Mouse (Mus musculus) spleen, adult 2 months (tissue): ENCODE measurements around the gene Atp6v0c. TPM values are rescaled to one million over a fixed set of nuclear protein-coding genes. Genes with fewer than 3 reads are reported as not detected.

ENCODE experiments used
- DNase-seq, 2 experiments: peaks; one replicate each; pipeline versions ENCODE4 v3.0.0 to v3.0.0-alpha.2; 2012 to 2021; ENCODE audit warnings: low spot score in 2 of 2, low read depth in 1 of 2
- H3K27ac ChIP-seq: fragments of 200-500 bp; 2 replicates; pipeline ENCODE4 v1.5.1; 2012; ENCODE audit warnings: low read length, inconsistent platforms; ENCODE audit not compliant: insufficient read depth
- H3K27me3 ChIP-seq: fragments of 200-500 bp; 2 replicates; pipeline ENCODE4 v1.6.1; 2012; ENCODE audit warnings: mild to moderate bottlenecking, moderate library complexity, low read length, inconsistent platforms; ENCODE audit not compliant: control insufficient read depth, insufficient read depth
- H3K36me3 ChIP-seq: fragments of 200-500 bp; 2 replicates; pipeline ENCODE4 v1.6.1; 2012; ENCODE audit warnings: mild to moderate bottlenecking, low read length, inconsistent platforms; ENCODE audit not compliant: control insufficient read depth, insufficient read depth
- H3K4me1 ChIP-seq: fragments of 200-500 bp; 2 replicates; pipeline ENCODE4 v1.6.1; 2011; ENCODE audit warnings: inconsistent platforms; ENCODE audit not compliant: control insufficient read depth, insufficient read depth, insufficient read length
- H3K4me3 ChIP-seq: fragments of 200-500 bp; 2 replicates; pipeline ENCODE4 v1.5.1; 2011; ENCODE audit warnings: mild to moderate bottlenecking, inconsistent platforms; ENCODE audit not compliant: insufficient read depth, insufficient read length; ENCODE audit errors: extremely low read depth
- CTCF ChIP-seq: fragments of 200-500 bp; IDR thresholded peaks from 2 replicates; pipeline ENCODE4 v1.5.1; 2011; ENCODE audit warnings: mild to moderate bottlenecking, inconsistent platforms; ENCODE audit not compliant: insufficient read depth, insufficient read length, insufficient replicate concordance; ENCODE audit errors: extremely low read depth
- POLR2A ChIP-seq: fragments of 200-500 bp; IDR thresholded peaks from 2 replicates; pipeline ENCODE4 v1.6.1; 2011; ENCODE audit warnings: low read depth, low read length, inconsistent platforms
- WGBS: fragments of 180-500 bp; shearing (Covaris S2); methylation state at CpG from one replicate; pipeline ENCODE4 v1.1.7; 2018; 5-methylcytosine and 5-hydroxymethylcytosine counted together
- polyA plus RNA-seq: library from polyadenylated mRNA; depleted of rRNA; stranded (reverse); fragments of >200 nt; gene quantifications from 2 replicates; pipeline ENCODE4 v1.2.3, GENCODE M21; 2012; rRNA removed

Atp6v0c gene
- polyA plus RNA-seq, 1 experiment, result 481 TPM

GRCm38 (mm10) chr17:24126801-24127200 lies 42.7 kb downstream of the Atp6v0c start:
- peak overlapping the region; percentile 22; the same call in 1 of the 2 replicates for H3K27ac ChIP-seq
- TF ChIP-seq CTCF, result no peak
- no peak for TF ChIP-seq POLR2A
- DNase-seq, result no peak
- peaks cover 3% of the 10 kb centered on the region for H3K4me1 ChIP-seq
- no peaks in the 10 kb centered on the region for H3K36me3 ChIP-seq
- WGBS, result 65% methylated on average over 3 of the region's 3 CpGs
- H3K4me3 ChIP-seq, result no peak overlapping the region
- H3K27me3 ChIP-seq, result no peaks in the 10 kb centered on the region

GRCm38 (mm10) chr17:24119446-24119845 lies 50.1 kb downstream of the Atp6v0c start:
- no peak for DNase-seq
- WGBS, result 77% methylated on average over 3 of the region's 3 CpGs
- TF ChIP-seq CTCF, result no peak
- no peak for TF ChIP-seq POLR2A
- no peak overlapping the region for H3K4me3 ChIP-seq
- no peaks in the 10 kb centered on the region; the same call in 1 of the 2 replicates for H3K36me3 ChIP-seq
- H3K4me1 ChIP-seq, result peaks cover 2% of the 10 kb centered on the region; the same call in 1 of the 2 replicates
- H3K27ac ChIP-seq, result no peak overlapping the region
- no peaks in the 10 kb centered on the region for H3K27me3 ChIP-seq

Other genes with a start within 250 kb of the Atp6v0c start
- gene Sbp, start 228.0 kb downstream of the Atp6v0c start, polyA plus RNA-seq, result not detected in 2 replicates
- not detected in 2 replicates for gene Sbpl, start 214.4 kb downstream of the Atp6v0c start, polyA plus RNA-seq
- 10.8 and 13.6 TPM in 2 replicates for gene Prss30, start 189.1 kb downstream of the Atp6v0c start, polyA plus RNA-seq
- 0.06 TPM in 1 of 2 replicates, not detected in the other for gene Prss22, start 171.6 kb downstream of the Atp6v0c start, polyA plus RNA-seq
- 0.07 TPM in 1 of 2 replicates, not detected in the other for gene Prss27, start 131.6 kb downstream of the Atp6v0c start, polyA plus RNA-seq
- gene Kctd5, start 96.2 kb downstream of the Atp6v0c start, polyA plus RNA-seq, result 14.7 and 24.3 TPM in 2 replicates
- gene Pdpk1, start 18.8 kb downstream of the Atp6v0c start, polyA plus RNA-seq, result 12.4 and 16.0 TPM in 2 replicates
- 41.5 and 44.8 TPM in 2 replicates for gene Amdhd2, start 5.9 kb downstream of the Atp6v0c start, polyA plus RNA-seq
- gene Tbc1d24, start 35.9 kb upstream of the Atp6v0c start, polyA plus RNA-seq, result 5.9 and 6.8 TPM in 2 replicates
- 0.82 and 1.4 TPM in 2 replicates for gene Ntn3, start 39.8 kb upstream of the Atp6v0c start, polyA plus RNA-seq
- gene Tedc2, start 51.1 kb upstream of the Atp6v0c start, polyA plus RNA-seq, result 7.5 and 10.8 TPM in 2 replicates
- gene Ccnf, start 81.8 kb upstream of the Atp6v0c start, polyA plus RNA-seq, result 9.7 and 11.1 TPM in 2 replicates
- 0.05 and 0.15 TPM in 2 replicates for gene Abca17, start 181.4 kb upstream of the Atp6v0c start, polyA plus RNA-seq
- gene Abca3, start 182.2 kb upstream of the Atp6v0c start, polyA plus RNA-seq, result 32.6 and 34.9 TPM in 2 replicates
- gene Rnps1, start 244.9 kb upstream of the Atp6v0c start, polyA plus RNA-seq, result 87.0 and 113 TPM in 2 replicates